ENCODE assay signal across 33 mouse cellular contexts in genomic region chr19:11950747-11951146, GRCm38 (mm10).
"Had no signal": no experiment of that assay in that cellular context is flagged by ENCODE, and none has a peak within 500 bp of the region (broad histone marks: within the 10 kb centered on the region; RNA-seq: fewer than 3 reads in every experiment).

No protein-coding gene starts in this region.

- H3K36me3 ChIP-seq: hindbrain, embryonic 15.5 days had no signal

- H3K27me3 ChIP-seq: heart, embryonic 12.5 days; heart, embryonic 13.5 days; heart, embryonic 15.5 days; hindbrain, embryonic 12.5 days; hindbrain, embryonic 13.5 days; hindbrain, embryonic 15.5 days; kidney, embryonic 15.5 days had no signal

- H3K4me1 ChIP-seq: heart, embryonic 13.5 days; hindbrain, embryonic 10.5 days; hindbrain, embryonic 12.5 days; hindbrain, embryonic 13.5 days; hindbrain, embryonic 15.5 days; kidney, embryonic 15.5 days had no signal

- H3K9me3 ChIP-seq: heart, embryonic 10.5 days; heart, embryonic 12.5 days; heart, embryonic 13.5 days; heart, embryonic 15.5 days; hindbrain, embryonic 10.5 days; hindbrain, embryonic 12.5 days; hindbrain, embryonic 13.5 days; hindbrain, embryonic 15.5 days; kidney, embryonic 15.5 days had no signal

- ATAC-seq: hindbrain, embryonic 16.5 days; hindbrain, postnatal 0 days; inflammation-experienced regulatory T-cells, adult 6 months; intestine, postnatal 0 days had no signal

- H3K27ac ChIP-seq: heart, embryonic 10.5 days; heart, embryonic 13.5 days; heart, embryonic 15.5 days; hindbrain, embryonic 10.5 days; hindbrain, embryonic 12.5 days; hindbrain, embryonic 13.5 days; hindbrain, embryonic 14.5 days; hindbrain, embryonic 15.5 days; hindbrain, postnatal 0 days; kidney, embryonic 15.5 days; kidney, postnatal 0 days; layer of hippocampus, adult 2 months; left cerebral cortex, adult 2 months had no signal

- DNase-seq: heart, postnatal 10 days; heart, postnatal 36 days; heart, postnatal 4 days; kidney, adult 11 months; kidney, adult 18-20 months; kidney, adult 2 months; kidney, adult 8-10 months; kidney, adult 9 months; kidney, postnatal 10 days; kidney, postnatal 14 days; kidney, postnatal 25 days; kidney, postnatal 36 days; kidney, postnatal 4 days; layer of hippocampus, adult 9-11 months; layer of hippocampus, postnatal 36 days had no signal

- H3K4me3 ChIP-seq: heart, embryonic 10.5 days; heart, embryonic 12.5 days; heart, embryonic 13.5 days; heart, embryonic 15.5 days; hindbrain, embryonic 10.5 days; hindbrain, embryonic 12.5 days; hindbrain, embryonic 13.5 days; hindbrain, embryonic 15.5 days; kidney, embryonic 15.5 days; layer of hippocampus, adult 2 months; left cerebral cortex, adult 2 months had no signal

- H3K4me2 ChIP-seq: heart, embryonic 11.5 days; heart, embryonic 12.5 days; heart, embryonic 13.5 days; heart, embryonic 15.5 days; hindbrain, embryonic 12.5 days; hindbrain, embryonic 13.5 days; hindbrain, embryonic 14.5 days; hindbrain, embryonic 15.5 days; kidney, embryonic 15.5 days had no signal

- H3K9ac ChIP-seq: heart, embryonic 12.5 days; heart, embryonic 13.5 days; heart, embryonic 15.5 days; hindbrain, embryonic 12.5 days; hindbrain, embryonic 13.5 days; hindbrain, embryonic 14.5 days; hindbrain, embryonic 15.5 days; kidney, embryonic 15.5 days had no signal
